Mouse (Mus musculus) cortical plate, adult 2 months (tissue): ENCODE results near the gene Klf12.

Source experiments
- CTCF ChIP-seq: fragments of 200-500 bp; IDR thresholded peaks from 2 replicates; pipeline ENCODE4 v1.5.1; 2011; ENCODE audit warnings: mild to moderate bottlenecking, control low read depth, low read length; ENCODE audit not compliant: insufficient read depth; ENCODE audit errors: extremely low read depth
- POLR2A ChIP-seq: fragments of 200-500 bp; IDR thresholded peaks from 2 replicates; pipeline ENCODE4 v1.6.1; 2011; ENCODE audit warnings: mild to moderate bottlenecking, low read length, control low read depth; ENCODE audit not compliant: insufficient read depth; ENCODE audit errors: extremely low read depth

- TF ChIP-seq CTCF (no peak), POLR2A (no peak)
Observed at GRCm38 (mm10) chr14:99885128-99885527, 399.4 kb downstream of the Klf12 start.
